Mouse (Mus musculus) cerebellum, postnatal 4 days (tissue): ENCODE results near the gene Crtc2.
A peak's percentile ranks its signal among the peaks of the same experiment; 100 is the strongest.
"Not testable (repeated sequence)": the region's sequence is repeated elsewhere in the genome, so short reads cannot be mapped to it uniquely, and the experiment has no call there.

Experiments
- DNase-seq, 2 experiments: peaks; one replicate each; pipeline ENCODE4 v3.0.0; 2022; ENCODE audit warnings: low spot score in 2 of 2, mixed read lengths in 1 of 2

The Crtc2 gene

GRCm38 (mm10) chr3:90266901-90267775, 13.2 kb downstream of the Crtc2 start:
- DNase-seq, result no peak

GRCm38 (mm10) chr3:90268190-90268589, 14.2 kb downstream of the Crtc2 start:
- no peak for DNase-seq

DNA sequence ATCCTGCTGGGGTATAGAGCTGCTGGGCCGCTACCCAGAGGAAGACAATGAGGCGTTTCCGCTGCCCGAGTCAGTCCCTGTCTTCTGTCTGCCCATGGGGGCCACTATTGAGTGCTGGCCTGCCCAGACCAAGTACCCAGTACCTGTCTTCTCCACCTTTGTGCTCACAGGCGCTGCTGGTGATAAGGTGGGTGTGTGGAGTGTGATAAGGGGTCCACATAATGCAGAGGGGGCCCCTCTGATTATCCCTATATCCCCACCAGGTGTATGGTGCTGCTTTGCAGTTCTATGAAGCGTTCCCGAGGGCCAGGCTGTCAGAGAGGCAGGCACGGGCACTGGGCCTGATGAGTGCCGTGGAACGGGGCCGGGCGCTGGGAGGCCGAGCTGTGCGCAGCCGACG, 15.0 kb downstream of the Crtc2 start:
- DNase-seq, result no peak

- DNase-seq, result no peak
Observed at GRCm38 (mm10) chr3:90270784-90271183, 16.8 kb downstream of the Crtc2 start.

DNA sequence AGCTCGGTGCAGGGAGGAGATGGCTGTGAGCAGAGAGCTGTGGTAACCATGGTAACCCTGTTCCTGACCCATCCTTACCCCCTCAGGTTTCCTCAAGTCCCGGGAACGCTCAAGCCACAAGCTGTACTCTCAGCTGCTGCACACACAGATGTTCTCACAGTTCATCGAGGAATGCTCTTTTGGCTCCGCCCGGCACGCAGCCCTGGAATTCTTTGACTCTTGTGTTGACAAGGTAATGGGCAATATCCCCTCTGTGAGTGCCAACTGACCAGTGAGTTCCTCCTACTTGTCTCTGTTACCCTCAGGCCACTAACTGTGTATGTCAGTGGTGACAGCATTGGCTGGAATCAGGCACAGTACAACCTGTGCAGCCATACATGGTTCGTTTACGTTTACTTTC, 18.2 kb downstream of the Crtc2 start:
- no peak for DNase-seq

DNA sequence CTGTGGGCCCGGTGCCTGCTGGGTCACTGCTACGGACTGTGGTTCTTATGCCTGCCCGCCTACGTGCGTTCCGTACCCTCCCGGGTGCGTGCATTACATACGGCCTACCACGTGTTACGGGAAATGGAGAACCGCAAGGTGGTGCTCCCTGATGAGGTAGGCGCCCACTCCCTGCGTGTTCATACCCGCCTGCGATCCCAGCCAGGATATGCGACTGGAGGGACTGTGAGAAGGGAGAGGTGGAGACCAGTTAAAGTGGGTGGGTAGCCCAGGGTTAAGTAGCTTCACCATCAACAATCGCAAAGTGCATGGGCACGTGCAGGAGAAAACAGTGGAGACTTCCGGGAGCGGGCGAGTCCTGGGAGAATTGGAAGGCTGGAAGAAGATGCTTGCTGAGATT, 19.9 kb downstream of the Crtc2 start:
- no peak for DNase-seq

GRCm38 (mm10) chr3:90275286-90275685, 21.3 kb downstream of the Crtc2 start:
- no peak for DNase-seq

DNA sequence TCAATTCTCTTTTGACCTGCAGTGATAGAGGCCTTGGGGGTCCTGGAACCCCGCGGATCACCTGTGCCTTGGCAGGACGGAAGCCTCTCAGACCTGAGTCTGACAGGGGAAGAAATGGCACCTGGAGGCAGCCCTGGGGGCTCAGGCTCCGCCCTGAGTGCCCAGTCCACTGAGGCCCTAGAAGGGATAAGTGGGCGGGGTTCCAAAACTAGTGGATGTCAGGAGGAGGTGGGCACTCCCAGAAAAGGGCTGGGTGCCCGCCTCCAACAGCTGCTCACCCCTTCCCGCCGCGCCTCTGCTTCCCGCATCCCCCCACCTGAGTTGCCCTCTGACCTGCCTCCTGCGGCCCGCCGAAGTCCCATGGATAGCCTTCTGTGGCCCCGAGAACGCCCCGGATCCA, 22.9 kb downstream of the Crtc2 start:
- no peak for DNase-seq

DNA sequence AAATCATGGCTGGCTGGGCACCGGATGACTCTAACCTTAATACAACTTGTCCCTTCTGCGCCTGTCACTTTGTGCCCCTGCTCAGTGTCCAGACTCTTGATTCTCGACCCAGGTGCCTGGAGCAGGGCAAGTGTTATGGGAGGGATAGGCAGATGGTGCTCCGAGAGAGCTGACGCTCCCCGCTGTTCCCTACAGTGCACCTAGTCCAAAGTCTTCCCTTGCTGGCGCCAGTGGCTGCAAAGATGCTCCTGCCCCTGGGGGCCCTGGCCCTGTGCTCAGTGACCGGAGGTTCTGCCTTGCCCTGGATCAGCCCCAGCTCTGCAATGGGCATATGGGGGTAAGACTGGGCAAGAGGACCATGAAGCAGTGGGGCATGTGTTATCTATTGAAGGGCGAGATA, 23.8 kb downstream of the Crtc2 start:
- no peak for DNase-seq

DNA sequence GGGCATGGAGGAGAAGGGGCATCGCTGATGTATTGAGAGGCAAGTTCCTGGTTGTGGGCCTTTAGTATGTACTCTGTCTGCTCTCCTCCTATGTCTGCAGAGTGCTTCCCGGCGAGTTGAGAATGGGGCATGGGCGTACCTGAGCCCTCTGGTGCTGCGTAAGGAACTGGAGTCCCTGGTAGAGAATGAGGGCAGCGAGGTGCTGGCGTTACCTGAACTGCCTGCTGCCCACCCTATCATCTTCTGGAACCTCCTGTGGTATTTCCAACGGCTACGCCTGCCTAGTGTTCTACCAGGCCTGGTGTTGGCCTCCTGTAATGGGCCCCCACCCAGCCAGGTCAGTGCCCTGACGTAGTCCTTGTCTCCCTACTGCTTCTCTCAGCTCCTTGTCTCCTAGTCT, 24.2 kb downstream of the Crtc2 start:
- no peak for DNase-seq

DNA sequence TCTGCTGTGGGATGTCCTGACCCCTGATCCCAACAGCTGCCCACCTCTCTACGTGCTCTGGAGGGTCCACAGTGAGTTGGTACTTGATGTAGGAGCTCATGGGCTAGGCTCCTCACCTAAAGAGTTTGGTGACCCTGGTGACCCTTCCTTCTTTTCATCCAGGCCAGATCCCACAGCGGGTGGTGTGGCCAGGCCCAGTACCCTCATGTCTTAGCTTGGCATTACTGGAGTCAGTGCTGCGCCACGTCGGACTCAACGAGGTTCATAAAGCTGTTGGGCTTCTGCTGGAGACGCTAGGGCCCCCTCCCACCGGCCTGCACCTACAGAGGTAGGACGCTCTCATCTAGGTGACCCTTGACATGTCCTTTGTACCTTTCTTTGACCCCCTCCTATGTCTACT, 25.3 kb downstream of the Crtc2 start:
- DNase-seq, result no peak

DNA sequence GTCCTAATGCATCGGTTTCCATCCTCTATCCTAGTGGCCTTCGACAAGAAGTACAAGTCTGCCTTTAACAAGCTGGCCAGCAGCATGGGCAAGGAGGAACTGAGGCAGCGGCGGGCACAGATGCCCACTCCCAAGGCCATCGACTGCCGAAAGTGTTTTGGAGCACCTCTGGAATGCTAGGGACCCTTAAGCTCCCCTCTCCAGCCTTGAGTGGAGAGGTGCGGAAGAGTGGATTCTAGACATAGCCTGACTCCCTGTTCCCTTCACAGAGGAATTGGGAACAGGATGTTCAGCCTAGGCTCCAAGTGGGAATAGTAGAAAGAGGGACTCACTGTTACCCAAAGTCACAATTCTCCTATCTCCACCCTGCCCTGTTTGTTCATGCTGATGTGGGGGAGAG, 25.8 kb downstream of the Crtc2 start:
- no peak for DNase-seq

- no peak for DNase-seq
Observed at GRCm38 (mm10) chr3:90280708-90281107, 26.7 kb downstream of the Crtc2 start.

DNA sequence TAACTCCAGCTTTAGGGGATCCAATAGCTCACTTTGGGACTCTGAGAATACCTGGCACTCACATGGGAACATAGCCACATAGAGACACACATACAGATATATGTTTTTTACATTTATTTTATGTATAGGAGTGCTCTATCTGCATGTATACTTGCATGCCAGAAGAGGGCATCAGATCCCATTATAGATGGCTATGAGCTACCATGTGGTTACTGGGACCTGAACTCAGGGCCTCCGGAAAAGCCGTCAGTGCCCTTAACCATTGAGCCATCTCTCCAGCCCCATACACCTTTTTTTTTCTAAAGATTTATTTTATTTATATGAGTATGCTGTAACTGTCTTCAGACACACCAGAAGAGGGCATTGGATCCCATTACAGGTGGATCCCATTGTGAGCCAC, 30.2 kb downstream of the Crtc2 start:
- DNase-seq, result no peak

GRCm38 (mm10) chr3:90289403-90289802, 35.4 kb downstream of the Crtc2 start:
- not testable (repeated sequence) for DNase-seq

GRCm38 (mm10) chr3:90290602-90291001, 36.6 kb downstream of the Crtc2 start:
- no peak for DNase-seq

DNA sequence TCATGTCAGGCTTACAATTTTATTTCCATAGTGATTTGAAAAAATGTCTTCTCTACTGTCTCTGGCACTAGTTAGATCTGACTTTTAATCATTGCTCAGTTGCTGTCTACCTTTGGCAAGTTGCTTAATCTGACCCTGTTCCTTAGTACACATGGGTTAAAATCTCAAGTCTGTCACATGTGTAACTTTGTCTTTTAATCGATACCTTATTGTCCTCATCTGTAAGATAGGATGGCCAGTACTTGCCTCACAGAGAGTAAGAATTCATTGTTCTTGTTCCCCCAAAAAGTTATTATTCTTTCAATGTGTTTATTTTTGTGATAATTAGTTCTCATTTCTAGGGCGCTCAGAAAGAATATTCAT, 38.0 kb downstream of the Crtc2 start:
- no peak for DNase-seq

DNA sequence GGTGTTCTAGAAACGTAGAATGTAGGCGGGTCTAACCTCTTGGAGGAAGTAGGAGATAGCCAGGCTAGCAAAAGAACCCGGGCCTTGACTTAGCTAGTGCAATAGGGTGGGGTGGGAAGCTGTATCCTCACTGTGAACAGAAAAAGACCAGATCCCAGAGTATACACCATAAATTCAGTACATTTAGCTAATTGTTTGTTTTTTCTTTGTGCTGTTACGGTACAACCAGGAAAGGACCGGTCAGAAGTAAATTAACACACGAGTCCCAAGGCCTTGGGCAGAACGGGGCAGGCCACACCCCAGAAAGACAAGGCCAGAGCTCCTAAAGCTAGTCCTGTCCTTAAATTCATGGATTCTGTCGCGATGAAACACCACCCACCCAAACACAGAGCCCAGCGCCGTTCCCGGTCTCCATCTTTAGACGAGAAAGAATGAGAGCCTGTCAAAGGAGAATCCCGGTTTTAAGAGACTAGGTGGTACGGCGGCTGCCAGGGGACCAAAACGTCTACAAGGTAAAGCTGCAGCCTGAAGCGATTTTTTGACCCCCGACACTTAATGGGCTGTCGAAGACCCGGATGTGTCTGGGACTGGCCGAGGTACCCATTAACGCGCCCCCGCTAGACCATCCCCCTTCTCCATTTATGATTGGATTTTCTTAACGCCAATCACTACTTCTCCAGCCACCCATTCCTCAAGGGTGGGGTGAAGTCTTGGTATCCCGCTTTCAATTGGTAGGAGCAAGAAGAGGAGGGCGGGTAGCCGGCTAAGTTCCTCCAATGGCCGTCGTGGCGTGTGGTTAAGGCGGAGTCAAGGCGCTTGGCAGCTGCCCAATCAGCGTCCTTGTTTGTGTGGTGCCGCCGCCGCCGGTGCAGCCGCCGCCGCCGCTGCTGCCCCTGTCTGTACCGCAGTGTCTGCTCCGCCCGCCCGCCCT, 38.6 kb downstream of the Crtc2 start, which contains the start of gene Gatad2b:
Gene Gatad2b, plus strand, starts transcription at position 834 of the 931 bp plus-strand sequence.
- DNase-seq, result peak; percentile 94 to 97

- peak; percentile 42 to 80 for DNase-seq
Observed at GRCm38 (mm10) chr3:90293352-90294063, 39.5 kb downstream of the Crtc2 start.

GRCm38 (mm10) chr3:90294064-90294440, 40.1 kb downstream of the Crtc2 start:
- no peak for DNase-seq

DNA sequence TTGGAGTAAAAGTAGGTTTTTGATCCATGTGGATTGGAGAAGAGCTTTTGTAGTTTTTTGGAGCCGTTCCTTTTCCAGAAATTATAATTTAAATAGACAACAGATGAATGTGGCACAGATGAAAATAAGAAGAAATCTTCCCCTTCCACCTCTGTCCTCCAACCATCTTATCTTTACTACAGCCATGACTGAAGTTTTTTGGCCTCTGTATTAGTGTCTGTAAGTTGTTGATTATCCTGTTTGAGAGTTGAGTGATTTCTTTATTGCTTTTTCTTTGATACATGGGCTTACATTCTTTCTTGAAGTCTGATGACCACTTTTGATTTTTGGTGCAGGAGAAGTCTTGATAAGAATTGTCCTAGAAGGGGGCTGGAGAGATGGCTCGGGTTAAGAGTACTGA, 40.7 kb downstream of the Crtc2 start:
- no peak for DNase-seq

DNA sequence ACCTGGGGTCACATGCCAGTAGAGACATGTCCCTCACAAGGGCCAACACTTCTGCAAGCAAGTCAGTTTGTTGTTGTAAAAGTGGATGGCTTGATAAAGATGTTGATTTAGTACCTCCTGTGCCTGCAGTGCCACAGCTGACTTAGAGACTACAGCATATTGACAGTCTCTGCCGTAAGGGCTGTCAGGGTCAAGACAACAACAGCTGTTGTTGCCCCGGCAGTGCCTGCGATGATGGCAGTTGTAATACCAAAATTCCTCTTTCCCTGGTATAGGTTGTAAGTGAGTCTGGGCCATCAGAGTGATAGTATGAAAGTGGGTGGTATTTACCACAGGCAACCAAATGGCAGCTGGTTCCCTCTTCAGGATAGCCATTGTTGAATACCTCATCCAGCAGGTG, 51.8 kb downstream of the Crtc2 start:
- no peak for DNase-seq
